Mouse (Mus musculus): Measurements from ENCODE around the gene Fpgt. TPM values are rescaled to one million over a fixed set of nuclear protein-coding genes. Genes with fewer than 3 reads are reported as not detected.

Fpgt gene
- polyA plus RNA-seq (2015; fragmentation: Nextera tagmentation; extraction: Ambion mirVana), result 20.1 and 21.2 TPM in 2 replicates

- Histone ChIP-seq H3K9ac (peak within 1 kb of the TSS; percentile 77), H3K9me3 (replicated peaks) (no peaks in the 10 kb centered on the region), H3K27ac (peak within 1 kb of the TSS; percentile 86), H3K4me3 (peak within 1 kb of the TSS; percentile 67), H3K27me3 (no peaks in the 10 kb centered on the region), H3K4me2 (peak within 1 kb of the TSS; percentile 65), H3K36me3 (ENCODE audit: poor library complexity, severe bottlenecking) (no peaks in the 10 kb centered on the region), H3K4me1 (peaks cover 15% of the 10 kb centered on the region)
- peak; percentile 99 for ATAC-seq
- under 1% methylated on average over 41 of the region's 47 CpGs for WGBS
Observed at GRCm38 (mm10) chr3:155093116-155093956, at the start of gene Fpgt, which contains the start of gene Lrriq3. TSS of gene Fpgt (minus strand) at chr3:155093403. TSS of gene Lrriq3 (plus strand) at chr3:155093434.

- Histone ChIP-seq H3K4me2 (no peak overlapping the region), H3K9me3 (replicated peaks) (no peaks in the 10 kb centered on the region), H3K4me3 (no peak overlapping the region), H3K27me3 (no peaks in the 10 kb centered on the region), H3K9ac (no peak overlapping the region), H3K36me3 (ENCODE audit: poor library complexity, severe bottlenecking) (no peaks in the 10 kb centered on the region), H3K27ac (no peak overlapping the region), H3K4me1 (no peaks in the 10 kb centered on the region)
- no peak for ATAC-seq
- 93% methylated on average over 11 of the region's 11 CpGs for WGBS
Observed at GRCm38 (mm10) chr3:155141047-155141446, 47.8 kb upstream of the Fpgt start.

GRCm38 (mm10) chr3:155137737-155138136 lies 44.5 kb upstream of the Fpgt start:
- H3K4me3 ChIP-seq, result no peak overlapping the region
- 87% methylated on average over 5 of the region's 5 CpGs for WGBS

GRCm38 (mm10) chr3:155105957-155106356 lies 12.8 kb upstream of the Fpgt start:
- ATAC-seq, result no peak

More at GRCm38 (mm10) chr3:155137737-155138136, 44.5 kb upstream of the Fpgt start:
- H3K27me3 ChIP-seq, result no peaks in the 10 kb centered on the region
- H3K4me1 ChIP-seq, result no peaks in the 10 kb centered on the region
- no peak overlapping the region for H3K4me2 ChIP-seq
- H3K36me3 ChIP-seq (ENCODE audit: poor library complexity, severe bottlenecking), result no peaks in the 10 kb centered on the region
- H3K9ac ChIP-seq, result no peak overlapping the region
- H3K27ac ChIP-seq, result no peak overlapping the region
- ATAC-seq, result no peak
- H3K9me3 ChIP-seq (replicated peaks), result no peaks in the 10 kb centered on the region

GRCm38 (mm10) chr3:155099266-155099665 lies 6.1 kb upstream of the Fpgt start:
- ATAC-seq, result no peak
- Histone ChIP-seq H3K27ac (no peak overlapping the region), H3K4me1 (no peaks in the 10 kb centered on the region), H3K36me3 (ENCODE audit: poor library complexity, severe bottlenecking) (no peaks in the 10 kb centered on the region), H3K4me3 (no peak overlapping the region), H3K9ac (no peak overlapping the region), H3K9me3 (replicated peaks) (no peaks in the 10 kb centered on the region), H3K4me2 (no peak overlapping the region), H3K27me3 (no peaks in the 10 kb centered on the region)
- WGBS, result 93% methylated on average over 1 of the region's 1 CpGs

More at GRCm38 (mm10) chr3:155105957-155106356, 12.8 kb upstream of the Fpgt start:
- Histone ChIP-seq H3K4me3 (no peak overlapping the region), H3K36me3 (ENCODE audit: poor library complexity, severe bottlenecking) (no peaks in the 10 kb centered on the region), H3K27me3 (no peaks in the 10 kb centered on the region), H3K4me2 (no peak overlapping the region), H3K9me3 (replicated peaks) (no peaks in the 10 kb centered on the region), H3K4me1 (no peaks in the 10 kb centered on the region), H3K9ac (no peak overlapping the region), H3K27ac (no peak overlapping the region)
- 76% methylated on average over 1 of the region's 1 CpGs for WGBS

- H3K27me3 ChIP-seq, result no peaks in the 10 kb centered on the region
- peak overlapping the region; percentile 65 for H3K4me2 ChIP-seq
- H3K4me1 ChIP-seq, result peaks cover 15% of the 10 kb centered on the region
- WGBS, result 95% methylated on average over 6 of the region's 6 CpGs
- H3K27ac ChIP-seq, result no peak overlapping the region
- H3K9ac ChIP-seq, result no peak overlapping the region
- peaks cover 8% of the 10 kb centered on the region for H3K36me3 ChIP-seq (ENCODE audit: poor library complexity, severe bottlenecking)
- no peaks in the 10 kb centered on the region for H3K9me3 ChIP-seq (replicated peaks)
- H3K4me3 ChIP-seq, result no peak overlapping the region
- no peak for ATAC-seq
Observed at GRCm38 (mm10) chr3:155092081-155092480, 1.1 kb downstream of the Fpgt start.

- Histone ChIP-seq H3K27me3 (no peaks in the 10 kb centered on the region), H3K4me3 (no peak overlapping the region), H3K27ac (no peak overlapping the region), H3K9ac (no peak overlapping the region), H3K4me2 (no peak overlapping the region), H3K9me3 (replicated peaks) (no peaks in the 10 kb centered on the region), H3K4me1 (no peaks in the 10 kb centered on the region), H3K36me3 (ENCODE audit: poor library complexity, severe bottlenecking) (no peaks in the 10 kb centered on the region)
- 84% methylated on average over 4 of the region's 4 CpGs for WGBS
- ATAC-seq, result no peak
Observed at GRCm38 (mm10) chr3:155077908-155078307, 15.3 kb downstream of the Fpgt start.

- Histone ChIP-seq H3K27me3 (no peaks in the 10 kb centered on the region), H3K9me3 (replicated peaks) (no peaks in the 10 kb centered on the region), H3K9ac (no peak overlapping the region), H3K27ac (no peak overlapping the region), H3K4me2 (no peak overlapping the region), H3K4me1 (no peaks in the 10 kb centered on the region), H3K36me3 (ENCODE audit: poor library complexity, severe bottlenecking) (no peaks in the 10 kb centered on the region), H3K4me3 (no peak overlapping the region)
- ATAC-seq, result no peak
Observed at GRCm38 (mm10) chr3:155059449-155059822, 33.8 kb downstream of the Fpgt start.

- Histone ChIP-seq H3K27me3 (no peaks in the 10 kb centered on the region), H3K9ac (no peak overlapping the region), H3K4me1 (no peaks in the 10 kb centered on the region), H3K27ac (no peak overlapping the region), H3K36me3 (ENCODE audit: poor library complexity, severe bottlenecking) (no peaks in the 10 kb centered on the region), H3K4me3 (no peak overlapping the region), H3K9me3 (replicated peaks) (no peaks in the 10 kb centered on the region), H3K4me2 (no peak overlapping the region)
- ATAC-seq, result no peak
- 84% methylated on average over 6 of the region's 6 CpGs for WGBS
Observed at GRCm38 (mm10) chr3:155058800-155059448, 34.3 kb downstream of the Fpgt start.

GRCm38 (mm10) chr3:155057566-155057965 lies 35.6 kb downstream of the Fpgt start:
- no peak for ATAC-seq
- H3K27ac ChIP-seq, result no peak overlapping the region

GRCm38 (mm10) chr3:155056606-155057005 lies 36.6 kb downstream of the Fpgt start:
- no peak overlapping the region for H3K4me3 ChIP-seq
- no peak overlapping the region for H3K4me2 ChIP-seq
- ATAC-seq, result no peak
- H3K9ac ChIP-seq, result no peak overlapping the region
- no peaks in the 10 kb centered on the region for H3K27me3 ChIP-seq
- H3K36me3 ChIP-seq (ENCODE audit: poor library complexity, severe bottlenecking), result no peaks in the 10 kb centered on the region
- H3K27ac ChIP-seq, result no peak overlapping the region
- H3K4me1 ChIP-seq, result no peaks in the 10 kb centered on the region
- H3K9me3 ChIP-seq (replicated peaks), result no peaks in the 10 kb centered on the region

More at GRCm38 (mm10) chr3:155057566-155057965, 35.6 kb downstream of the Fpgt start:
- Histone ChIP-seq H3K36me3 (ENCODE audit: poor library complexity, severe bottlenecking) (no peaks in the 10 kb centered on the region), H3K4me2 (no peak overlapping the region), H3K9ac (no peak overlapping the region), H3K4me3 (no peak overlapping the region), H3K9me3 (replicated peaks) (no peaks in the 10 kb centered on the region), H3K27me3 (no peaks in the 10 kb centered on the region), H3K4me1 (no peaks in the 10 kb centered on the region)

- Histone ChIP-seq H3K9ac (no peak within 1 kb of the TSS), H3K27ac (no peak within 1 kb of the TSS), H3K9me3 (replicated peaks) (no peaks in the 10 kb centered on the region), H3K27me3 (no peaks in the 10 kb centered on the region), H3K4me2 (no peak within 1 kb of the TSS), H3K36me3 (ENCODE audit: poor library complexity, severe bottlenecking) (no peaks in the 10 kb centered on the region), H3K4me3 (no peak within 1 kb of the TSS), H3K4me1 (no peaks in the 10 kb centered on the region)
- 79% methylated on average over 6 of the region's 6 CpGs for WGBS
- no peak for ATAC-seq
Observed at GRCm38 (mm10) chr3:155055231-155055916, 37.8 kb downstream of the Fpgt start, which contains the start of gene Tnni3k. TSS of gene Tnni3k (minus strand) at chr3:155055407.

All from forebrain, embryonic 13.5 days (tissue).